Mouse (Mus musculus) Muller cell, postnatal 12 days (primary cell): ENCODE data around the gene Btg4.

Source experiments
- DNase-seq: peaks from one replicate; pipeline ENCODE4 v3.0.0-alpha.2; 2015; ENCODE audit errors: inconsistent ontology term

Gene Btg4

GRCm38 (mm10) chr9:51165312-51166180, 104.8 kb downstream of the Btg4 start, which contains the start of gene Gm32742:
Gm32742 (minus strand) TSS chr9:51165517.
- no peak for DNase-seq

- DNase-seq = no peak
Measured at GRCm38 (mm10) chr9:51167954-51168353, 107.3 kb downstream of the Btg4 start.

GRCm38 (mm10) chr9:51168698-51169097, 108.0 kb downstream of the Btg4 start:
- no peak for DNase-seq

- no peak for DNase-seq
Measured at GRCm38 (mm10) chr9:51169133-51169532, 108.4 kb downstream of the Btg4 start.
